Mouse (Mus musculus) testis, adult 2 months (tissue): ENCODE measurements at regions not wholly inside any gene's neighbourhood (a gene's known extent, or its start where the extent isn't known, plus 50 kb on each side); places are given as distances from the start of the nearest gene placed in this dataset.

ENCODE experiments used
- CTCF ChIP-seq: fragments of 200-500 bp; IDR thresholded peaks from 2 replicates; pipeline ENCODE4 v1.5.1; 2012; ENCODE audit warnings: low read depth, mild to moderate bottlenecking, inconsistent platforms, low read length, moderate library complexity; ENCODE audit not compliant: control insufficient read depth, insufficient read depth, insufficient replicate concordance
- POLR2A ChIP-seq: fragments of 200-500 bp; IDR thresholded peaks from 2 replicates; pipeline ENCODE4 v1.6.1; 2012; ENCODE audit warnings: low read depth, mild to moderate bottlenecking, inconsistent platforms, low read length, moderate library complexity; ENCODE audit not compliant: control insufficient read depth

DNA sequence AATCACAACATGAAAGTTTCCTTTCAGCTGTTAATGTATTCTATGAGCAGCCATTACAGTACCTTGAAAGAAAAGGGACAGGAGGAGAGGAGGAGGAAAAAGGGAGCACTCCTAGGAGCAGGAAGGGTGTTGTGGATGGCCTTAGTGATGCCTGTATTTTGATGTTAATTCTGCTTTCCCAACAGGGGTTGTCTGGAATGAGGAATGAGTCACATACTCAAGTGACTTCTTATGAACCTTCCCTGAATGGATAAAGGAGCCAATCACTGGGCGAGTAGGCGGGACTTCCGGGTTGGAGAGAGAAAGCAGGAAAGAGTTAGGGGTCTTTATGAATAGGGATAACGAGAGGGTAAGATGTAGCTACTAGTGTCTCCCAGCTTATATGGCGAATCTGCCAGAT is 107.8 kb upstream of the Arid2 start:
- no peak for TF ChIP-seq CTCF
- no peak for TF ChIP-seq POLR2A
